Mouse (Mus musculus) ES-Bruce4 (cell line): ENCODE measurements around the gene Zkscan6.

Source experiments
- CTCF ChIP-seq: IDR thresholded peaks from one replicate; pipeline ENCODE4 v1.8.1; 2011; ENCODE audit warnings: low read depth, low read length
- POLR2A ChIP-seq: IDR thresholded peaks from one replicate; pipeline ENCODE4 v1.8.1; 2011; ENCODE audit warnings: low read length; ENCODE audit not compliant: insufficient read depth

- TF ChIP-seq POLR2A (no peak), CTCF (no peak)
Observed at GRCm38 (mm10) chr11:65773535-65773934, 33.4 kb upstream of the Zkscan6 start.
